Mouse (Mus musculus): ENCODE measurements around the gene Nup133.

DNA sequence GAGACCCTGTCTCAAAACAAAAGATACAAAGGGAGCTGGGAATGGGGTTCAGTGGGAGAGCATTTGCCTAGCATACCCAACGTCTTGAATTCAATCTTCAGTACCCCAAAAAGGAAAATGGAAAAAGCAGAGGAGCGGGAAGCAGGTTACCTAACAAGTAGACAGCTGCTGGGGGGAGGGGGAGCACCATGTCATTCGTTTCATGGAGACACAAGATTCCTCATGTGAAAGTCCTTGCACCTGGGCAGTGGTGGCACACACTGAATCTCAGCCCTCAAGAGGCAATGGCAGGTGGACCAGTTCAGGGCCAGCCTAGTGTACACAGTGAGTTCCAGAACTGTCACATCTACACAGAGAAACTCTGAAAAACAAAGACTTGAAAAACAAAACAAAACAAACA lies 91.7 kb downstream of the Nup133 start:
- no peak for TF ChIP-seq CTCF (IDR thresholded peaks at IDR 0.05; ENCODE audit: control insufficient read depth, insufficient read depth, low read length)
- TF ChIP-seq POLR2A (IDR thresholded peaks at IDR 0.05; ENCODE audit: borderline replicate concordance, control insufficient read depth, low read depth, low read length) = no peak

Data from bone marrow, adult 2 months (tissue).